Mouse (Mus musculus) bone marrow macrophage, adult 2 months (primary cell): ENCODE data around the gene Defb5. TPM values are rescaled to one million over a fixed set of nuclear protein-coding genes. Genes with fewer than 3 reads are reported as not detected.
"Not testable (repeated sequence)": the region's sequence is repeated elsewhere in the genome, so short reads cannot be mapped to it uniquely, and the experiment has no call there.

Source experiments
- H3K27ac ChIP-seq: 2 replicates; pipeline ENCODE4 v1.5.1; 2012; ENCODE audit warnings: low read depth, low read length; ENCODE audit not compliant: insufficient read depth
- H3K4me1 ChIP-seq: 2 replicates; pipeline ENCODE4 v1.6.1; 2012; ENCODE audit warnings: low read length; ENCODE audit not compliant: control insufficient read depth, insufficient read depth
- H3K4me3 ChIP-seq: 2 replicates; pipeline ENCODE4 v1.5.1; 2012; ENCODE audit warnings: mild to moderate bottlenecking, low read length, moderate library complexity; ENCODE audit not compliant: insufficient read depth
- CTCF ChIP-seq: IDR thresholded peaks from 2 replicates; pipeline ENCODE4 v1.5.1; 2012; ENCODE audit warnings: low read depth, mild to moderate bottlenecking, low read length, moderate library complexity
- POLR2A ChIP-seq: IDR thresholded peaks from 2 replicates; pipeline ENCODE4 v1.6.1; 2012; ENCODE audit warnings: mild to moderate bottlenecking, low read depth, low read length, borderline replicate concordance
- polyA plus RNA-seq: library from polyadenylated mRNA; stranded (reverse); fragments of >200 nt; gene quantifications from 2 replicates; pipeline ENCODE4 v1.2.4, GENCODE M21; 2012; ENCODE audit not compliant: missing spikeins, insufficient read depth, insufficient read length

Defb5 gene
- not detected in 2 replicates for polyA plus RNA-seq

- Histone ChIP-seq H3K27ac (no peak within 1 kb of the TSS), H3K4me1 (no peaks in the 10 kb centered on the region), H3K4me3 (no peak within 1 kb of the TSS)
- no peak for TF ChIP-seq POLR2A
- TF ChIP-seq CTCF: no peak
Observed at GRCm38 (mm10) chr8:19247280-19247679, at the start of gene Defb5. Gene Defb5, plus strand, starts transcription at chr8:19247580.

- H3K4me1 ChIP-seq: no peaks in the 10 kb centered on the region
- TF ChIP-seq POLR2A (no peak), CTCF (no peak)
- no peak within 1 kb of the TSS for H3K27ac ChIP-seq
- no peak within 1 kb of the TSS for H3K4me3 ChIP-seq
Observed at GRCm38 (mm10) chr8:19225161-19225560, 22.2 kb upstream of the Defb5 start, which contains the start of gene Defb6. Gene Defb6, plus strand, starts transcription at chr8:19225478.

GRCm38 (mm10) chr8:19238101-19238500, 9.3 kb upstream of the Defb5 start:
- no peak overlapping the region for H3K4me3 ChIP-seq
- no peaks in the 10 kb centered on the region for H3K4me1 ChIP-seq
- no peak overlapping the region for H3K27ac ChIP-seq
- no peak for TF ChIP-seq CTCF
- TF ChIP-seq POLR2A: no peak

- Histone ChIP-seq H3K27ac (no peak within 1 kb of the TSS), H3K4me1 (no peaks in the 10 kb centered on the region), H3K4me3 (no peak within 1 kb of the TSS)
- no peak for TF ChIP-seq CTCF
- no peak for TF ChIP-seq POLR2A
Observed at GRCm38 (mm10) chr8:19239616-19240015, 7.8 kb upstream of the Defb5 start, which contains the start of gene Defb46. Gene Defb46, plus strand, starts transcription at chr8:19239916.

- TF ChIP-seq CTCF: no peak
- no peak for TF ChIP-seq POLR2A
- Histone ChIP-seq H3K4me3 (no peak overlapping the region), H3K27ac (no peak overlapping the region), H3K4me1 (no peaks in the 10 kb centered on the region)
Observed at GRCm38 (mm10) chr8:19258136-19258535, 10.8 kb downstream of the Defb5 start.

GRCm38 (mm10) chr8:19259667-19260066, 12.3 kb downstream of the Defb5 start:
- TF ChIP-seq CTCF (no peak), POLR2A (no peak)
- H3K27ac ChIP-seq: no peak overlapping the region
- no peak overlapping the region for H3K4me3 ChIP-seq
- H3K4me1 ChIP-seq: no peaks in the 10 kb centered on the region

- H3K27ac ChIP-seq, H3K4me3 ChIP-seq, H3K4me1 ChIP-seq: not testable (repeated sequence)
Observed at GRCm38 (mm10) chr8:19293060-19293459, 45.7 kb downstream of the Defb5 start, which contains the start of gene Defb3. Gene Defb3, plus strand, starts transcription at chr8:19293360.

- not testable (repeated sequence) for H3K4me1 ChIP-seq, H3K27ac ChIP-seq, H3K4me3 ChIP-seq
Observed at GRCm38 (mm10) chr8:19298361-19298760, 51.0 kb downstream of the Defb5 start.

Other genes starting within 250 kb of the Defb5 start
- gene Defb38, start 221.0 kb upstream of the Defb5 start, polyA plus RNA-seq: not detected in 2 replicates
- gene Defb39, start 182.8 kb upstream of the Defb5 start, polyA plus RNA-seq: not detected in 2 replicates
- not detected in 2 replicates for gene Defb12, start 132.7 kb upstream of the Defb5 start, polyA plus RNA-seq
- gene Defb34, start 123.8 kb upstream of the Defb5 start, polyA plus RNA-seq: not detected in 2 replicates
- gene Gm45826, start 106.8 kb upstream of the Defb5 start, polyA plus RNA-seq: not detected in 2 replicates
- not detected in 2 replicates for gene Defb14, start 53.2 kb upstream of the Defb5 start, polyA plus RNA-seq
- not detected in 2 replicates for gene Defb4, start 48.9 kb upstream of the Defb5 start, polyA plus RNA-seq
- gene Defb6, start 22.1 kb upstream of the Defb5 start, polyA plus RNA-seq: not detected in 2 replicates
- gene Defb46, start 7.7 kb upstream of the Defb5 start, polyA plus RNA-seq: not detected in 2 replicates
- gene Defb3, start 45.8 kb downstream of the Defb5 start, polyA plus RNA-seq: not detected in 2 replicates
- gene Defb8, start 200.0 kb downstream of the Defb5 start, polyA plus RNA-seq: not detected in 2 replicates
- not detected in 2 replicates for gene Defb7, start 247.5 kb downstream of the Defb5 start, polyA plus RNA-seq